Mouse (Mus musculus) cerebellum, postnatal 10 days (tissue): ENCODE measurements at regions not wholly inside any gene's neighbourhood (a gene's known extent, or its start where the extent isn't known, plus 50 kb on each side); places are given as distances from the start of the nearest gene placed in this dataset.

Experiments used
- DNase-seq, 2 experiments: peaks; one replicate each; pipeline ENCODE4 v3.0.0; 2021; ENCODE audit warnings: mixed read lengths in 2 of 2

- no peak for DNase-seq
Measured at GRCm38 (mm10) chr6:147199955-147200354, 64.0 kb downstream of the Pthlh start.

GRCm38 (mm10) chr6:147199411-147199810, 64.6 kb downstream of the Pthlh start:
- DNase-seq = no peak

- DNase-seq = peak; percentile 37 to 51
Measured at GRCm38 (mm10) chr6:147196432-147196831, 67.6 kb downstream of the Pthlh start.

- no peak for DNase-seq
Measured at GRCm38 (mm10) chr6:147195277-147195676, 68.7 kb downstream of the Pthlh start.

- DNase-seq = no peak
Measured at GRCm38 (mm10) chr6:147187710-147188109, 76.3 kb downstream of the Pthlh start.

- DNase-seq = no peak
Measured at GRCm38 (mm10) chr6:147178276-147178675, 85.7 kb downstream of the Pthlh start.

- DNase-seq = no peak
Measured at GRCm38 (mm10) chr6:147176176-147176575, 85.0 kb downstream of the Klhl42 start.
